Mouse (Mus musculus): ENCODE data around the gene Mcrip2. TPM values are rescaled to one million over a fixed set of nuclear protein-coding genes. Genes with fewer than 3 reads are reported as not detected.

Gene Mcrip2
- polyA plus RNA-seq, 1 experiment = 258 TPM

DNA sequence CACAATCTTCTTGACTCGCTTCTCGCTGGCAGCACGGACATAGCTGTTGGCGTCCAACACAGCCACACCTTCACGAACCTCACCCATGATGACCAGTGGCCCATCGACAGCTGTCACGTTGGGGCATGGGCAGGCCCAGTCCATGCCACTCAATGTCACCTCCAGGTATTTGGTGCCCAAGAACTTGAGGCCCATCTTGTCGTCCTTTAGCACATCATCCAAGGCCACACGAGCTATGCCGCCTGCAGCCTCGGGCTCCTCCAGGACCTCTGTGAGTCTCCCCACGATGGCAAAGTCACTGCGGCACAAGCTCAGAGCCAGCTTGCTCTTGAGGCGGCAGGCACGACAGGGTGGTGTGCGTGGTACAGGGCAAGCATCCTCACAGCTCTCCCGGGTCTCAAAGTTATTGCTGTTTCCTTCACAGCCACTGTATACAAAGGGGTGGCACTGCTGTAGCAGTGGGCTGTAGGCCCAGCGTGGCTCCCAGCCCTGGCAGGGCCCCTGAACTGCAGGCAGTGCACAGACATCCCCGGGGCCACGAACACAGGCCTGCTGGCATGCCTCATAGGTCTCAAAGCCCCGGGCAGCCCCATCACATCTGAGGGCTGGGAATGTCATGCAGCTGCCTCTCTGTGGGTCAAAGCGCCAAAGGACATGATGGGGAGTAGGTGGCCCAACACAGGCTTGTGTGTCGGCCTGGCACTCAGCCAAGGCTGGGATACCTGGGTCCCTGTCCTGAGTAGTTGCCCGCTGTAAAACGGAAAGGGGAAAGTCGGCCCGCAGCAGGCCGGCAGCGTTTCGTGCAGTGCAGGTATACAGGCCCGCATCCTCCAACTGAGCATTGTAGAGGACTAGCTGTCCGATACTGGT is 9.4 kb upstream of the Mcrip2 start:
- DNase-seq = no peak
- Histone ChIP-seq H3K36me3 (ENCODE audit: control insufficient read depth, insufficient read depth, low read length) (no peaks in the 10 kb centered on the region), H3K27me3 (replicated peaks; ENCODE audit: control insufficient read depth, insufficient read depth, low read length) (no peaks in the 10 kb centered on the region), H3K4me3 (ENCODE audit: insufficient read depth, low read depth, low read length) (no peak overlapping the region), H3K27ac (ENCODE audit: insufficient read depth, low read depth, low read length) (no peak overlapping the region), H3K4me1 (ENCODE audit: control insufficient read depth, insufficient read depth, low read length) (peaks cover 31% of the 10 kb centered on the region; the same call in 1 of the 2 replicates)
- 91% methylated on average over 32 of the region's 32 CpGs for WGBS
- TF ChIP-seq CTCF (conservative IDR thresholded peaks at IDR 0.05; ENCODE audit: insufficient read depth, insufficient read length, low read depth, low read length) (no peak), POLR2A (IDR thresholded peaks at IDR 0.05; ENCODE audit: low read depth, low read length) (no peak)

GRCm38 (mm10) chr17:25877025-25877424 is 8.5 kb upstream of the Mcrip2 start:
- TF ChIP-seq POLR2A (IDR thresholded peaks at IDR 0.05; ENCODE audit: low read depth, low read length) (no peak), CTCF (conservative IDR thresholded peaks at IDR 0.05; ENCODE audit: insufficient read depth, insufficient read length, low read depth, low read length) (no peak)
- no peak overlapping the region for H3K27ac ChIP-seq (ENCODE audit: insufficient read depth, low read depth, low read length)
- 86% methylated on average over 3 of the region's 3 CpGs for WGBS
- no peak overlapping the region for H3K4me3 ChIP-seq (ENCODE audit: insufficient read depth, low read depth, low read length)
- H3K4me1 ChIP-seq (ENCODE audit: control insufficient read depth, insufficient read depth, low read length) = peaks cover 35% of the 10 kb centered on the region; the same call in 1 of the 2 replicates
- DNase-seq = no peak
- H3K36me3 ChIP-seq (ENCODE audit: control insufficient read depth, insufficient read depth, low read length) = no peaks in the 10 kb centered on the region
- no peaks in the 10 kb centered on the region for H3K27me3 ChIP-seq (replicated peaks; ENCODE audit: control insufficient read depth, insufficient read depth, low read length)

DNA sequence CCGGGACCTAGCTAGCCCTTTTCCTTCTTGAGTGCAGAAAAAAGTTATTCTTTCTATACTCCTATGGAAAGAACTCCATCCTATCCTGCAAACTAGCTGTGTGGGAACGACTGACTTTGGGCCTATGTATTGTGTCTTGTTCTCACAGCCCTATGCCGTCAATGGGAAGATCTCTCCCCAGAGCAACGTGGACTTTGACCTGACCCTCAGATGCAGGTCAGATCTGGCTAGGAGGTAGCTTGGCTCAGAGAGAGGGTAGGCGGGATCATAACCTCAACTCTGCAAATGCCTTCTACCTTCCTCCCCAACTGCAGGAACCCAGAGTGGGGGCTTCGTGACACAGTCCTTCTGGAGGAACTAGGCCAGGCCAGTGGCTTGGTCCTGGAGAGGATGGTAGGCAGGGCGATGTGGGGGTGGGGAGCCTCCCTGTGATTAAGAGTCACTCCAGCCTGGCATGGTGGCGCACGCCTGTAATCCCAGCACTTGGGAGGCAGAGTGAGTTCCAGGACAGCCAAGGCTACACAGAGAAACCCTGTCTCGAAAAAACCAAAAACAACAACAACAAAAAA is 7.9 kb upstream of the Mcrip2 start:
- TF ChIP-seq POLR2A (IDR thresholded peaks at IDR 0.05; ENCODE audit: low read depth, low read length) (no peak), CTCF (conservative IDR thresholded peaks at IDR 0.05; ENCODE audit: insufficient read depth, insufficient read length, low read depth, low read length) (no peak)
- Histone ChIP-seq H3K27me3 (replicated peaks; ENCODE audit: control insufficient read depth, insufficient read depth, low read length) (no peaks in the 10 kb centered on the region), H3K4me3 (ENCODE audit: insufficient read depth, low read depth, low read length) (peak overlapping the region; percentile 99), H3K27ac (ENCODE audit: insufficient read depth, low read depth, low read length) (peak overlapping the region; percentile 91), H3K4me1 (ENCODE audit: control insufficient read depth, insufficient read depth, low read length) (peaks cover 39% of the 10 kb centered on the region; the same call in 1 of the 2 replicates), H3K36me3 (ENCODE audit: control insufficient read depth, insufficient read depth, low read length) (no peaks in the 10 kb centered on the region)
- WGBS = 43% methylated on average over 10 of the region's 10 CpGs
- peak; percentile 89 for DNase-seq

GRCm38 (mm10) chr17:25875171-25876136 is 6.9 kb upstream of the Mcrip2 start:
- no peaks in the 10 kb centered on the region for H3K27me3 ChIP-seq (replicated peaks; ENCODE audit: control insufficient read depth, insufficient read depth, low read length)
- WGBS = 1% methylated on average over 59 of the region's 59 CpGs
- TF ChIP-seq CTCF (conservative IDR thresholded peaks at IDR 0.05; ENCODE audit: insufficient read depth, insufficient read length, low read depth, low read length) (no peak), POLR2A (IDR thresholded peaks at IDR 0.05; ENCODE audit: low read depth, low read length) (peak; percentile 82)
- H3K4me3 ChIP-seq (ENCODE audit: insufficient read depth, low read depth, low read length) = peak overlapping the region; percentile 99
- H3K36me3 ChIP-seq (ENCODE audit: control insufficient read depth, insufficient read depth, low read length) = no peaks in the 10 kb centered on the region
- peak; percentile 94 for DNase-seq
- peaks cover 36% of the 10 kb centered on the region; the same call in 1 of the 2 replicates for H3K4me1 ChIP-seq (ENCODE audit: control insufficient read depth, insufficient read depth, low read length)
- H3K27ac ChIP-seq (ENCODE audit: insufficient read depth, low read depth, low read length) = peak overlapping the region; percentile 91

- Histone ChIP-seq H3K27me3 (replicated peaks; ENCODE audit: control insufficient read depth, insufficient read depth, low read length) (no peaks in the 10 kb centered on the region), H3K4me3 (ENCODE audit: insufficient read depth, low read depth, low read length) (peak within 1 kb of the TSS; percentile 99), H3K27ac (ENCODE audit: insufficient read depth, low read depth, low read length) (peak within 1 kb of the TSS; percentile 91), H3K4me1 (ENCODE audit: control insufficient read depth, insufficient read depth, low read length) (peaks cover 36% of the 10 kb centered on the region; the same call in 1 of the 2 replicates), H3K36me3 (ENCODE audit: control insufficient read depth, insufficient read depth, low read length) (no peaks in the 10 kb centered on the region)
- under 1% methylated on average over 25 of the region's 25 CpGs for WGBS
- DNase-seq = peak; percentile 96
- TF ChIP-seq CTCF (conservative IDR thresholded peaks at IDR 0.05; ENCODE audit: insufficient read depth, insufficient read length, low read depth, low read length) (no peak), POLR2A (IDR thresholded peaks at IDR 0.05; ENCODE audit: low read depth, low read length) (no peak)
These were observed 6.2 kb upstream of the Mcrip2 start, which contains the start of gene Mettl26 for GRCm38 (mm10) chr17:25874721-25875170. Mettl26 (plus strand) TSS chr17:25875074.

GRCm38 (mm10) chr17:25874148-25874720 is 5.7 kb upstream of the Mcrip2 start:
- no peak for TF ChIP-seq CTCF (conservative IDR thresholded peaks at IDR 0.05; ENCODE audit: insufficient read depth, insufficient read length, low read depth, low read length)
- no peak for TF ChIP-seq POLR2A (IDR thresholded peaks at IDR 0.05; ENCODE audit: low read depth, low read length)
- peak; percentile 78 for DNase-seq

More at GRCm38 (mm10) chr17:25874148-25874720, 5.7 kb upstream of the Mcrip2 start:
- peaks cover 36% of the 10 kb centered on the region; the same call in 1 of the 2 replicates for H3K4me1 ChIP-seq (ENCODE audit: control insufficient read depth, insufficient read depth, low read length)
- 13% methylated on average over 14 of the region's 14 CpGs for WGBS
- H3K27ac ChIP-seq (ENCODE audit: insufficient read depth, low read depth, low read length) = peak overlapping the region; percentile 91
- H3K36me3 ChIP-seq (ENCODE audit: control insufficient read depth, insufficient read depth, low read length) = no peaks in the 10 kb centered on the region
- no peaks in the 10 kb centered on the region for H3K27me3 ChIP-seq (replicated peaks; ENCODE audit: control insufficient read depth, insufficient read depth, low read length)
- H3K4me3 ChIP-seq (ENCODE audit: insufficient read depth, low read depth, low read length) = peak overlapping the region; percentile 99

Measured in kidney, adult 2 months (tissue).